Mouse (Mus musculus) lung, postnatal 14 days (tissue): ENCODE results near the gene Galnt2.

Experiments
- DNase-seq: peaks from one replicate; pipeline ENCODE4 v3.0.0; 2021

The Galnt2 gene

GRCm38 (mm10) chr8:124382235-124382634 lies 151.0 kb downstream of the Galnt2 start:
- no peak for DNase-seq

GRCm38 (mm10) chr8:124384336-124384735 lies 153.1 kb downstream of the Galnt2 start:
- no peak for DNase-seq

GRCm38 (mm10) chr8:124386225-124386899 lies 155.2 kb downstream of the Galnt2 start:
- DNase-seq = no peak

- DNase-seq = no peak
These were observed 158.3 kb downstream of the Galnt2 start for GRCm38 (mm10) chr8:124389495-124389894.

- peak; percentile 49 for DNase-seq
These were observed 160.0 kb downstream of the Galnt2 start for GRCm38 (mm10) chr8:124391191-124391590.

GRCm38 (mm10) chr8:124392271-124393012 lies 161.3 kb downstream of the Galnt2 start:
- DNase-seq = no peak

GRCm38 (mm10) chr8:124393013-124393412 lies 161.8 kb downstream of the Galnt2 start:
- no peak for DNase-seq

GRCm38 (mm10) chr8:124393927-124394326 lies 162.7 kb downstream of the Galnt2 start:
- no peak for DNase-seq

- DNase-seq = no peak
These were observed 163.8 kb downstream of the Galnt2 start for GRCm38 (mm10) chr8:124394951-124395350.
